Mouse (Mus musculus) heart, embryonic 16.5 days (tissue): Measurements from ENCODE around the gene Hbp1. TPM values are rescaled to one million over a fixed set of nuclear protein-coding genes. Genes with fewer than 3 reads are reported as not detected.
A peak's percentile ranks its signal among the peaks of the same experiment; 100 is the strongest.

Source experiments
- ATAC-seq: fragments of 200-750 bp; cut with Nextera tagmentation; replicated peaks from 2 replicates; pipeline ENCODE4 v1.8.0; 2017; ENCODE audit warnings: moderate number of reproducible peaks; ENCODE audit not compliant: insufficient read depth, low FRiP score; ENCODE audit errors: extremely low read depth
- H3K27ac ChIP-seq: fragments of 300-500 bp; sonication (generic); 2 replicates; pipeline ENCODE4 v1.5.1; 2014; ENCODE audit warnings: mild to moderate bottlenecking, low read length, control low read depth, moderate library complexity
- H3K27me3 ChIP-seq: fragments of 300-500 bp; sonication (generic); 2 replicates; pipeline ENCODE4 v1.6.1; 2014; ENCODE audit warnings: low read length, mixed read lengths; ENCODE audit not compliant: control insufficient read depth, insufficient read depth
- H3K36me3 ChIP-seq: fragments of 300-500 bp; sonication (generic); 2 replicates; pipeline ENCODE4 v1.6.1; 2014; ENCODE audit not compliant: control insufficient read depth, insufficient read depth
- H3K4me1 ChIP-seq: fragments of 300-500 bp; sonication (generic); 2 replicates; pipeline ENCODE4 v1.6.1; 2014; ENCODE audit warnings: low read length, mixed read lengths; ENCODE audit not compliant: control insufficient read depth, insufficient read depth
- H3K4me2 ChIP-seq: fragments of 300-500 bp; sonication (generic); 2 replicates; pipeline ENCODE4 v1.6.1; 2014; ENCODE audit warnings: low read depth, mild to moderate bottlenecking, control low read depth, low read length
- H3K4me3 ChIP-seq: fragments of 300-500 bp; sonication (generic); 2 replicates; pipeline ENCODE4 v1.5.1; 2014; ENCODE audit warnings: mild to moderate bottlenecking, control low read depth, low read length
- H3K9ac ChIP-seq: fragments of 300-500 bp; sonication (generic); 2 replicates; pipeline ENCODE4 v1.6.1; 2014; ENCODE audit warnings: low read length, control low read depth
- H3K9me3 ChIP-seq: fragments of 300-500 bp; sonication (generic); replicated peaks from 2 replicates; pipeline ENCODE4 v1.6.1; 2016; ENCODE audit warnings: low read length; ENCODE audit not compliant: control insufficient read depth
- WGBS: fragments of 180-500 bp; shearing (Covaris S2); extraction: QIAGEN DNeasy Blood & Tissue Kit; methylation state at CpG from one replicate; pipeline ENCODE4 v1.1.7; 2014; 5-methylcytosine and 5-hydroxymethylcytosine counted together
- polyA plus RNA-seq: library from polyadenylated mRNA; unstranded; fragments of >200 nt; fragmentation: Nextera tagmentation; extraction: Ambion mirVana; gene quantifications from 2 replicates; pipeline ENCODE4 v1.2.1, GENCODE M21; 2015

Gene Hbp1
- polyA plus RNA-seq, 1 experiment from 2014 or later: 107 TPM

DNA sequence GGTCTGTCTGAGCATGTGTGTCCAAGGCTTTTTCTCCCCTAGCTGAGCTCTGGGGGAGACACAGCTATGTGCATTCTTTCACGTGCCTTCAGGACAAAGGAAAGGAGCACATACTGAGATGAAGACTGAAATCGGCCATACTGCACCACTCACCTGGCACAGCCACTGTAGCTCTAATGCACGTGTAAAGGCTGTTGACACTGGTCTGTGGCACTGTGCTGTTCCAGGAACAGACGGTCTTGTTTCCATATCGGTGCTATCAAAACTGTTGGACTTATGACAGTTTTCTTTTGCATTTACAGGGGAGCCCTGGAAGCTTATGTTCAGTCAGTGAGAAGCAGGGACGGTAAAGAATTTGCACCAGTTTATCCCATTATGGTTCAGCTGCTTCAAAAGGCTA is 25.0 kb downstream of the Hbp1 start:
- ATAC-seq: no peak
- H3K9ac ChIP-seq: no peak overlapping the region
- WGBS: 78% methylated on average over 6 of the region's 6 CpGs
- no peaks in the 10 kb centered on the region for H3K27me3 ChIP-seq
- H3K27ac ChIP-seq: no peak overlapping the region
- no peak overlapping the region for H3K4me2 ChIP-seq
- no peaks in the 10 kb centered on the region for H3K9me3 ChIP-seq
- H3K4me1 ChIP-seq: no peaks in the 10 kb centered on the region
- H3K4me3 ChIP-seq: no peak overlapping the region
- peaks cover 30% of the 10 kb centered on the region for H3K36me3 ChIP-seq

DNA sequence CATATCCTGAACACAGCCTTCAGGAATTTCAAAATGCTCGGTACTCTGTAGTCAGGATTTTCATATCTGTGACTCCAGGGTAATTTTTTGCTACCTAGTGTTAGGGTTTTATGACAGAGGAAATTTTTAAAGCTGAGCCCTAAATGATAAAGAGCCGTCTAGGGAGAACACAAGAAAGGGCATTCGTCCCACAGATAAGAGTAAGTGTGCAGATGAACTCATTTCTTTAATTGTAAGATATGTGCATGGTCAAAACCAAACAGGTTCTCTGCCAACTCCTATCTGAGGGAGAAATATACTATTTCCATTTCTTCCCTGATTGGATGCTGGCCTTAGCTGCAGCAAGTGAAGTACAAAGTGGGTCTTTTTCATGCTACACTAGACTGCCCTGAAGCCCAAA is 26.2 kb downstream of the Hbp1 start:
- no peak overlapping the region for H3K9ac ChIP-seq
- no peak overlapping the region for H3K4me2 ChIP-seq
- no peak overlapping the region for H3K27ac ChIP-seq
- no peak for ATAC-seq
- 67% methylated on average over 3 of the region's 3 CpGs for WGBS
- H3K4me3 ChIP-seq: no peak overlapping the region
- no peaks in the 10 kb centered on the region for H3K4me1 ChIP-seq
- H3K36me3 ChIP-seq: peaks cover 26% of the 10 kb centered on the region
- no peaks in the 10 kb centered on the region for H3K9me3 ChIP-seq
- H3K27me3 ChIP-seq: no peaks in the 10 kb centered on the region

DNA sequence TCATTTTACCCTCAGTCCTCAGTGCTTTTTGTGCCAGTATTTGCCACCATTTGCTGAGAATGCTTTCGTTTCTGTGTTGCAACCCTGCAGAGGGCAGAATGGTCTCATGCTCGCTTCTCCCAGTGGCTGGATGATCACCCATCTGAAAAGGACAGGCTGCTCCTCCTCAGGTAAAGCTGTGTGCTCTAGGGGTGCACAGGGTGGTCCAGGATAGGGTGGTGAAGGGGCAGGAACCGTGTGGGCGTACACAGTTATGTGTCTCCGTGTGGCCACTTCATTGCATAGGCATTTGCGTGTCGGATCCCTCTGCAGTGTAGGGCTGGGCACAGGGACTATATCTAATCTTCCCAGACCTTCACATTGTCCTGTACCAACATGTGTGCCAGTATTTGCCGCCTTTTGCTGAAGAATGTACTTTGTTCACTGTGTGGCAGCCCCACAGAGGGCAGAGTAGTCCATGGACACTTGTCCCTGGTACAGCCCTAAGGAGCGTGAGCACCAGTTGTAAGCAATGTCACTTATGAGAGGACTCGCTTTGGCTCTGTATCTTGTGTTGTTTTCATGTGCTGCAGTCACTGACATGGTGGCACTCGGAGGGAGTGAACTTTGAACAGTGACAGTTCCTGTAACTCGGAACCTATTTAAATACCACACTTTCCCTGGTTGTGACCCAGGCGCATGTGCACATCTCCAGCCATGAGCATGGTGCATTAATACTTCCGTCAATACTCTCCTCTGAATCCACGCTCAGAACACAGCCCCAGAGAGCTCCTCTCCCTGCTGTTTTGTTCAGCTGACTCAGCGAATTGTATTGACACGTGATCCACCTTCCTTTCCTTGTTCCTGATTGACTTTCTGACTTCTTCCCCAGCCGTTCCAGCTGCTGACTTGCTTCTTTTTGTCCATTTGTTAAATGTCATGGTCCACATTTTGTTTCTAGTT is 29.6 kb downstream of the Hbp1 start:
- H3K9me3 ChIP-seq: no peaks in the 10 kb centered on the region
- H3K27me3 ChIP-seq: no peaks in the 10 kb centered on the region
- H3K4me1 ChIP-seq: peaks cover 6% of the 10 kb centered on the region
- H3K27ac ChIP-seq: no peak overlapping the region
- no peak overlapping the region for H3K4me2 ChIP-seq
- no peak overlapping the region for H3K9ac ChIP-seq
- ATAC-seq: no peak
- 82% methylated on average over 18 of the region's 18 CpGs for WGBS
- peaks cover 14% of the 10 kb centered on the region; the same call in 1 of the 2 replicates for H3K36me3 ChIP-seq
- no peak overlapping the region for H3K4me3 ChIP-seq

DNA sequence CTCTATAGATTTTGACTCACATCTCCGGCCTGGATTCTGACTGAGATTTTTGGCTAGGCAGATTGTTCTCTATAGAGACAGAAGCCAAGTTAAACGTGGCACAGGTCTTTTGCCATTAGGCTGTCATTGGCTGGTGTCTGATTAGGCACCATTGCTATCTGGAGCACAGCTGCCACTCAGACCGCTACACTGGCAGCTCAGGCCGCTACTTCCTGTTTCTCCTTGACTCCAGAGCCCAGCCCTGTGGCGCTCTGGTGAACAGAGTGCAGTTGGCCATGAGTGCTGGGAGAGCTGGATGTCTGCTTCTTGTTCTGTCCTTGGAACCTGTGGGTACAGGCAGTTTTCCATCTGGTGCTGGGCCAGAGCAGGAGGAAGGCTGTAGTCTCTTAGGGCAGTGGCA is 33.1 kb downstream of the Hbp1 start:
- Histone ChIP-seq H3K4me1 (peaks cover 10% of the 10 kb centered on the region), H3K36me3 (0 out of 2 replicates have a peak, but pooled peaks cover 2% of the 10 kb centered on the region), H3K4me2 (no peak overlapping the region), H3K9me3 (no peaks in the 10 kb centered on the region; the same call in 1 of the 2 replicates), H3K27me3 (no peaks in the 10 kb centered on the region), H3K9ac (peak overlapping the region; percentile 42; the same call in 1 of the 2 replicates), H3K4me3 (no peak overlapping the region), H3K27ac (peak overlapping the region; percentile 88)
- 34% methylated on average over 5 of the region's 5 CpGs for WGBS
- ATAC-seq: peak; percentile 93

DNA sequence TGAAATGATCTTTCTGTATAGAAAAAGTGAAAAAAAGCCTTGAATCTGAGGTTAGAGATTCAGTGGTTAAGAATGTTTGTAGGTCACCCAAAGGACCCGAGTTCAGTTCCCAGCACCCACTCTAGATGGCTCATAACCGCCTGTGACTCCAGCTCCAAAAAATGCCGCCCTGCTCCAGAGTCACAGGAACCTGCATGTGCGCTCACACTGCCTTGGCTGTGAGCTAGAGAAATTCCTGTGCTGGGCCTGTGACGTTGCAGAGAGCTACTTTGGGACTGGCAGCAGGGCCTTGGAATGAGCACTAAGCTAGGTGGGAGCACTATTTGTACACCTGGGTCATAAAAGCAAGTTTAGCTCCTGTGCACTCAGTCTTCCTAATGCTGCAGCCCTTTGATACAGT is 33.6 kb downstream of the Hbp1 start:
- no peak overlapping the region for H3K4me2 ChIP-seq
- H3K4me3 ChIP-seq: no peak overlapping the region
- H3K4me1 ChIP-seq: peaks cover 10% of the 10 kb centered on the region
- no peak for ATAC-seq
- H3K9ac ChIP-seq: no peak overlapping the region
- WGBS: 81% methylated on average over 5 of the region's 5 CpGs
- peak overlapping the region; percentile 88 for H3K27ac ChIP-seq
- no peaks in the 10 kb centered on the region; the same call in 1 of the 2 replicates for H3K9me3 ChIP-seq
- H3K36me3 ChIP-seq: 0 out of 2 replicates have a peak, but pooled peaks cover 2% of the 10 kb centered on the region
- no peaks in the 10 kb centered on the region for H3K27me3 ChIP-seq

DNA sequence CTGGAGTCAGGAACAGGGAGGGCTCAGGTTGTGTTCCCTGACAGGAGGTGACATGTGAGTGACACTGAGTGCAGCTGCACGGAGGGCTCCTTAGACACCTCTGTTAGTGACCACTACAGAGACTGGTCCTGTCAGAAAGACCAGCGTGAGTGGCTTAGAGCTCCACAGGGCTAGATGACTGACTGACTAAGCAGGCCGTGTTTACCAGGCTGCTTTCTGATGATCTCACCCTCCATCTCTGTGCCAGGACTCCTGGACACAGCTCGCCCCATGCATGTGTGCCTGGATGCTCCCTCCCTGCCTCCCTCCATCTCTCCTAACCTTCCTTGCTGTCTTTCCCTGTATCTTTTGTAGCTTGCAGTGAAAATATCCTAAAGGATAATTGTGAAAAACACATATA is 36.7 kb downstream of the Hbp1 start:
- no peak overlapping the region for H3K4me3 ChIP-seq
- 32% methylated on average over 4 of the region's 4 CpGs for WGBS
- peaks cover 10% of the 10 kb centered on the region for H3K4me1 ChIP-seq
- H3K9me3 ChIP-seq: no peaks in the 10 kb centered on the region; the same call in 1 of the 2 replicates
- no peaks in the 10 kb centered on the region for H3K27me3 ChIP-seq
- H3K4me2 ChIP-seq: no peak overlapping the region
- peak overlapping the region; percentile 7; the same call in 1 of the 2 replicates for H3K27ac ChIP-seq
- H3K9ac ChIP-seq: no peak overlapping the region
- no peaks in the 10 kb centered on the region for H3K36me3 ChIP-seq
- ATAC-seq: no peak

DNA sequence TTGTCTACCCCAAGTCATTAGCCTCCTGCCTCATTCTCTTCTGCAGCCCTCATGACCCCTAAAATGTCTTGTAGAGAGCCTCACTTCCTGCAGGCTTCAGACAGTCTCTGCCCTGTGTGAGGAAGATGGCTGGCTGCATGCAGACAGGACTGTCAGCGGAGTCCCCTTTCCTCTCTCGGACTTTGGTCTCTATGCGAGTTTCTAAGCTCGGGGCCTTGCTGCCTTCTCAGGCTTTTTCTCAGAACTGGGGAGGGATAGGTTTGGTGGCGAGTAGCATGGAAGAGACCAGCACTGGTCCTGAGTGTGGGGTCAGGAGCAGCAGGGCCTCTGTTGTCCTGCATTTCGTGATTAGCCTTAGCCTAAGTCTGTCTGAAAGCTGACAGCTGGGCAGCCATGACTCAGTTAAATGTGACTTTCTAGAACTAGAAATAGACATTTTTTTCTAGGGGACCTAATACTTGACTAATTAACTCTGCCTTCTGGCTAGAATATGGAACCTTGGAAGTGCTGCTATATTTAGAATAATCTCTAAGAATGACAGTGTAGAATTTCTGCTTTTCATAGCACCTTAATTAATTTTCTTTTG is 37.3 kb downstream of the Hbp1 start:
- WGBS: 75% methylated on average over 6 of the region's 6 CpGs

DNA sequence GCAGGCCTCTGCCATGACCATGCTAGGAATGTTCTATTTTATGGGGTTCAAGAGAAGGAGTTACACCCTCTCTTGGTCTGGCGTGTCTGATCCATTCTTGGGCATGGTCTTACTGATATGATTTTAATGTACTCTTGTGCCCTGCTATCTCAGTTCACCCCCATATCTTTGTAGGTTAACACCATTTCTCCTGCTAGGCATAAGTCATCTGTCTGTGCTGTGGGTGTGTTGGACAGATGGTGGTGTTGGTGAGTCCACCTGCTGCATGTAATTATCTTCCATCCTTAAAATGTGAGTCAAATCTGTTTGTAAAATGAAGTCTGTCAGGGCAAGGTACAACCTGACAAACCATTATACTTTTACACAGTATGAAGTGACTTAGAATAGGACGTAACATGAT is 42.9 kb downstream of the Hbp1 start:
- H3K27me3 ChIP-seq: no peaks in the 10 kb centered on the region
- no peak for ATAC-seq
- no peak overlapping the region for H3K4me3 ChIP-seq
- no peak overlapping the region for H3K4me2 ChIP-seq
- no peak overlapping the region for H3K9ac ChIP-seq
- H3K36me3 ChIP-seq: no peaks in the 10 kb centered on the region; the same call in 1 of the 2 replicates
- H3K9me3 ChIP-seq: no peaks in the 10 kb centered on the region
- H3K27ac ChIP-seq: no peak overlapping the region
- H3K4me1 ChIP-seq: no peaks in the 10 kb centered on the region
- WGBS: 93% methylated on average over 2 of the region's 2 CpGs

More for the DNA sequence above, 37.3 kb downstream of the Hbp1 start:
- Histone ChIP-seq H3K4me1 (peaks cover 10% of the 10 kb centered on the region), H3K9ac (no peak overlapping the region), H3K4me3 (no peak overlapping the region), H3K36me3 (no peaks in the 10 kb centered on the region), H3K9me3 (no peaks in the 10 kb centered on the region; the same call in 1 of the 2 replicates), H3K4me2 (no peak overlapping the region), H3K27ac (no peak overlapping the region), H3K27me3 (no peaks in the 10 kb centered on the region)
- no peak for ATAC-seq
